Mouse (Mus musculus): ENCODE measurements around the gene F11.

The F11 gene

DNA sequence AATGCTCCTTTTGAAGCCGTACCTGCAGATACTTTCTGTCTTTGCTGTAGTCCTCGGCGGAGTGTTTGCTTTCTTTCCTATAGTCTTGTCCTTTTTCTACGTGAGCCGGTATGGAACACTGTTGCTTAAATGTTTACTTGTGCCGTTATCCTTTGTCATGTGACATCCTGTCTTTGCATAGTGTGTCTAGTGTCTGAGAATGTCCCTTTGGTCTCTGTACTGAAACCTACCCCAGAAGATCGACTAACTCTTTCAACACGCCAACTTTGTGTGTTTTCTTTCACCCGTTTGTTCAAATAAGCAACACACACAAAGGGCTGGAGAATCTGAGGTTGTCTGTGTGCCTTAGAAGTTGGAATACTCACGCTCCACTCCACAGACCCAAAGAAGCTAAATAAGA is at the start of gene F11:
Gene F11, minus strand, starts transcription at position 112 of the 400 bp plus-strand sequence.
- no peak for DNase-seq (ENCODE audit: low spot score)

DNA sequence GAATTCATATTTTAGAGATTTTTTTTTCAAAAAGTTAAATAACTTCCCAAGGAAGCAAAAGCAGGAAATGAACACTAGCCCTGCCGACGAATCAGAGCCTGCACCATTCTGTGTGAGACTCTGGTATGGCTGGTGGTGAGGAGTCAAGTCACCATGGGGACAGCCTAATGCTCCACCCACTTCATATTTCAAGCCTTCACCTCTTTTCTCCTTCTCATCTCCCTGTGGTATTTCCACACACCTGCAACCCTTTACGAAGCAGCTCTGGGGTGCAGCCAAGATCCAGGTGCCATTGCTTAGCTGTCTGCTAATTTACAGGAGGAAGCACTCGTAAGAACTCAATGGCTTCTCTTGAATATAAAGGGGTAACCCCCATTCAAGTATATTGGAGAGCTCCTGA is 49.1 kb upstream of the F11 start:
- DNase-seq (ENCODE audit: low spot score) = no peak

DNA sequence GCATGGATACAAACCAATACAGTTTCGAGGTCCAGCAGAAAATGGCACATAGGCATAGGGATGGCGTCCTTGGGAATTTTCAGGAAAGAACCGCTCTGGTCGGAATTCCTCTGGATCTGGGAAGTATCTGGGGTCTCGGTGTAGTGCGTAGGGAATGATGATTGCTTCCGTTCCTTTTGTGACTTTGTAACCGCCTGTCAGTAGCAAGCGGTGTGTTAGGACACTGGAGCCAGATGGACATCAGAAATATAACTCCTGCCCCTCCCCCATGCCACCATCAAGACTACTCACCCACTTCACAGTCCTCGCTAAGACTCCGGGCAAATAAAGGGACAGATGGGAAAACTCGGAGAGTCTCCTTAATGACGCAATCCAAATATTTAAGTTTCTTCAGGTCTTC is 46.5 kb upstream of the F11 start, which contains the start of gene Gm45753:
Gene Gm45753, minus strand, starts transcription at position 101 of the 400 bp plus-strand sequence.
- no peak for DNase-seq (ENCODE audit: low spot score)

DNA sequence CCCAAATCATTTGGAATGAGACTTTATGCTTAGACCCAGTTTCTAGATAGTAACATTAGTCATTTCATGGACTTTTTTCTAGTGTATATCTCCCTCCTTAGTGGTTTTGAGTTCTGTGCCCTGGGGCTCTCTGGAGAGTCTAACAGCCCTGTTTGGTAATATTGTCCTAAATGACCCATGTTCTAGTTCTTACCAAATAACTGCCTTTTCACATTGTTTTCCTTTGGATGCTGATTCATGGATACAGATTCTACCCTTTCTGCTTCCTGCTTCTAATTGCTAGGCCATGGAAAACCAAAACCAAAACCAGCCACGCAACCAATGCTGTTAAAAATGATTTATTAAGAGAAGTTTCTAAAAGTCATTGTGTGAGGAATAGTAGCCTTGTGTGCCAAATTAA is 43.6 kb upstream of the F11 start:
- no peak for DNase-seq (ENCODE audit: low spot score)

DNA sequence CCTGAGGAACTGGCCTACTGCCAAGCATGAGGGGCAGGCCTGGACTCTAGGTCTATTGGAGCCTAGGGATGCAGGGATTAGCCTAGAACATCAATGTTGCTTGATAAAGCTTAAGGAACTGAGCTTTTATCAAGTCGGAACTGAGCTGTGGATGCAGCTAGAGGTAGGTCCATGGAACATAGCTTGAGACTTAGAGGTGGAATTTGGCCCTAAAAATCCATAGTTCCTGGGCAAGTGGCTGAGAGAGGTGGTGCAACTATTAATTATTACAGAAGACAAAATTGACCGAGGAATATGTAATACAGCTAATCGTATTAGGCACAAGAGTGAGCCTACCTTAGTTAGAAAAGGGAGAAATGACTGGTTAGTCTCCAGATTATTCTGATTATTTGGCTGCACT is 42.5 kb upstream of the F11 start:
- DNase-seq (ENCODE audit: low spot score) = no peak

DNA sequence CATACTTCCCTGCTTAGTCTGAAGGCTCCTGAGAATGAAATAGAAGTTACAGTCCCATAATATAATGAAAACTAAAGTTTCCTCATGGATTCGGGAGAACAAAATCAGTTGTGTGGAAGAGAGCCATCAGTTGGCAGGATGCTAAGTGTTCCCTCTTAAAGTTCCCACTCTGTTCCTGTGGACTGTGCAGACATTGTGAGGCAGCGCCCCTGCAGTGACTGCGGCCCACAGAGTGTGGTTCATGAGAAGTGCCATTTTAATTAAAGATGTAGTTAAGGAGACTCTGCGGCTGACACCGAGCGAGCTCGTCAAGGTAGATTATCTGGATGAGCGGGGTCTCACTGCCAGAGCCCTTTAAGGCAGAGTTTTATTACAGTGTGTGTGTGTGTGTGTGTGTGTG is 40.6 kb upstream of the F11 start:
- DNase-seq (ENCODE audit: low spot score) = no peak

DNA sequence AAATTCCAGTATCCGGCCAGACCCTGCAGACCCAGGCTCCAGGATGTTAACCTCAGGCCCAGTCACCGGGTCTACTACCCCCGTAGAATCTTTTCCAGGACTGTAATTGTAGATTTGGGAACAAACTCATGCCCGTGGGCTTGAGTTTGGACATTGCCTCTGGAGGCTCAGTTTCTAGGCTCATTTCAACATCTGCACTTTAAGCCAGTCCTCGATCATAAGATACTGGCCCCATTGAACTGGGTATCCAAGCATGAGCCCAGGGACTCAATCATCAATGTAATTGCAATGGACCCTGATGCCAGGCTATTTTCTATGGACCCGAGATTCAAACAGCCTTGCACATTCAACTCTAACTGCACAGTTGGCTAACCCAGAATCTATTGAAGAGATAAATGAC is 33.4 kb upstream of the F11 start:
- DNase-seq (ENCODE audit: low spot score) = no peak

DNA sequence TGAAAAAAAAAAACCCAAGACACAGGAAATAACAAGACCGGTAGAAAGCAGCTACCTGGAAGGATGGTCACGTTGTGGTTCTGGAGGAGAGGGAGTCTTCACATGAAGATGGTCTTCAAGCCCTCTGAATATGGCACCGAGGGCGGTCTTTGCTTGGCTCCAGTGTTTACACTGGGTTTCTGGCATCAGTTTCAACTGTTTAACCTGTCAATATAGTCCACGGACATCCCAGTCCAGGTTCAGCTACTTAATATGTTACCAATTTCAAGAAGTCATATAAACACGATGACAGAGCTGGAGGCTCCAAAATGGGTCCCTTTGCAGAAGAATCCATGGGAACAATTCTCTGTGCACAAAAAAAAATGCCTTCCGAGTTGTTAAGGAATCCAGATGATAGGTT is 32.9 kb upstream of the F11 start, which contains the start of gene Klkb1:
Gene Klkb1, minus strand, starts transcription at position 173 of the 400 bp plus-strand sequence.
- no peak for DNase-seq (ENCODE audit: low spot score)

DNA sequence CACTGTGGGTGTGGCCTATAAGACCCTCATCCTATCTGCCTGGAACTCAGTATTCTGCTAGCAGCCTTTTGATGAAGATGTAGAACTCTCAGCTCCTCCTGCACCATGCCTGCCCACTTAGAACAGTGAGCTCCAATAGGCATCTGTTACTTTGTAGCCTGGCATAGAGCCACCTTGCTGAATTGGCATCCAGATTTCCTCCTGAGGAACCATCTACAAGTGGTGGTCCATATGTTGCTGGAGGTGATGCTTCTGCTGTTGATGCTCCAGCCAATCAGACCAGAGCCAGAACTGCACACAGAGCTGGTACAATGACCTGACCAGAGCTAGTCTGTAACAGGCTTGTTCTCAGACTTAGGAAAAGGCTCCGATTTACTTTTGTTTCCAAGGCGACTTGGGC is 30.0 kb upstream of the F11 start:
- peak; percentile 37 for DNase-seq (ENCODE audit: low spot score)

DNA sequence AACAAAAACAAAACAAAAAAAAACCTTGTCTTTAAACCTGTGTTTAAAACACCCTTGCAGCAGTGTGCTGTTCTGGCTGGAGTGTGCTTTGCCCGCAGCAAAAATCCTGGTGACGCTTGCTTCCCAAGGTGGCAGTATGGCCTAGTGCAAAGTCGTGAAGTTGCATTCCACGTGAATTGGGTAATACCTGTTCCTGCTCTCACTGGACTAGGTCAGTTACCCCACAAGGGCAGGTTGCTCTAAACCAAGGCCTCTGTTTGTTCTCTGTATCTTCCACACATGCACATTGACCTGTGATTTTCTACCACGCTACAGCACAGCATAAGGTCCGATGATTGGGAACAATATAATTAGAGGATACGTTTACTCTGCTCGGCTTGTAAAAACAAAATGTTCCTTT is 19.8 kb upstream of the F11 start:
- DNase-seq (ENCODE audit: low spot score) = no peak

DNA sequence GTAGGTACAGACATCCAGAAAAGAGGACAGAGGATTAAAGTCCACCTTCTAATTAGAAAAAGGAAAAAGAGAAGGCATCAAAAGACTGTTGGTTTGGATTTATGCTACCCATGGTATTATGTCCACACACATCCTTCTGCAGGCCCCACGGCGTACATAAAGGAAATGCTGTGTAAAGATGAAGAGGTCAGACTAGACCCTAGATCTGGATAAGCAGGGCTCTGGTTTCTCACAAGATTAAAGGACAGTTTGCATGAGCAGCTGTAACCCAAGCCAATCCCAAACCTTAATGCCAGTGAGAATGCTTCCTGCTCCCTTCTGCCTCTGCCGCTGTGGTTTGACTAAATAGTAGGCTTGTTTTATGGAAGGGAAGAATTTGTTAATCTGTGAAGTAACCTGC is 15.6 kb upstream of the F11 start:
- DNase-seq (ENCODE audit: low spot score) = no peak

DNA sequence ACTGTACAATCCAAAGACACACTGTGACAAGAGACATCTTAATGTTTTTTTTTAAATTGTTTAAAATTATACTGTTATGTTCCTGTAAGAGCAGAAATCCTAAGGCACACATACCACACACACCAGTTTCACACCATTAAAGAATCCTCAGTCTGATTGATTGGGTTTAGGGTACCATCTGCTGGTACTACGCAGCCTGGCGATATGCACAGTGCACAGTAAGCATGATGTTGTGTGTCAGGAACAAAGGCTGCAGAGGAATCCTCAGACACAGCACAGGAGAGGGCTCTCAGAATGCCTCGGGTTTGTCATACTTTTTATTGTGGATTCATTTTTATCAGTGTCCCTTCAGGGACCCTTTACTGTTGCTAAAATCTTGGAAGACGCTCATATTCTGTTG is 12.5 kb upstream of the F11 start:
- no peak for DNase-seq (ENCODE audit: low spot score)

DNA sequence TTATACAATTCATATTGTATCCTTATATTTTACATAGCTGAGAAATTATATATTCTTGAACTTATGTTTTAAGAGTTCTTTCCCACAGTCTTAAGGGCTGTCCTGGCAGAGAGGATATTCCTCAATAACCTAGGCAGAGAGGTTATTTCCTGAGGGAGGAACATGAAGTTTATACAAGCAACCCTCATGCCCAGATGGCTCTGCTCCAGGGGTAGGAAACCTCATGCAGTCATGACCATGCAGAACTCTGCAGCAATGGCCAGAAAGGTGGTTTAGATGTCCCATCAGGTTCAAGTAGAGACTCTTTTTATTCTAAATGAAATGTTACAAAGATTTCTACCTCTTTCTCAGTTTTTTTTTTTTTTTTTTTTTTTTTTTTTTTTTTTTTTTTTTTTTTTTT is 7.2 kb upstream of the F11 start:
- no peak for DNase-seq (ENCODE audit: low spot score)

DNA sequence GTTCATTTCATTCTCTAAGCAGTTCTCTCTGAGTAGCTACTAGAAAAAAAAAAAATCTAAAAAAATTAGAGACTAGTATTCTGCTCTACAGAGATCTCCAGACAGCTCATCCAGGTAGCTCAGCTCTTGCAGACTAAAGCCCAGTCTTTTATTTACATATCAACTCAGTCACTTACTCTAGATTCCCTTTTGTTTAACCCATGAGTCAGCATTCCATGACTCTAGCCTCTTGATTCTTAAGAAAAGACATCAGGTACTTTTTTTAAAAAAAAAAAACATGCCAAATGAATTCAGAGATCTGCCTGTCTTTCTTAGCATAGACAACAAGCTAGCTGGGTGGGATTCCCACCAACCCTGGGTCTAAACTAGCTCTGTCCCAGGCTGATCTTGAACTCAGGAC is 6.7 kb upstream of the F11 start:
- DNase-seq (ENCODE audit: low spot score) = no peak

DNA sequence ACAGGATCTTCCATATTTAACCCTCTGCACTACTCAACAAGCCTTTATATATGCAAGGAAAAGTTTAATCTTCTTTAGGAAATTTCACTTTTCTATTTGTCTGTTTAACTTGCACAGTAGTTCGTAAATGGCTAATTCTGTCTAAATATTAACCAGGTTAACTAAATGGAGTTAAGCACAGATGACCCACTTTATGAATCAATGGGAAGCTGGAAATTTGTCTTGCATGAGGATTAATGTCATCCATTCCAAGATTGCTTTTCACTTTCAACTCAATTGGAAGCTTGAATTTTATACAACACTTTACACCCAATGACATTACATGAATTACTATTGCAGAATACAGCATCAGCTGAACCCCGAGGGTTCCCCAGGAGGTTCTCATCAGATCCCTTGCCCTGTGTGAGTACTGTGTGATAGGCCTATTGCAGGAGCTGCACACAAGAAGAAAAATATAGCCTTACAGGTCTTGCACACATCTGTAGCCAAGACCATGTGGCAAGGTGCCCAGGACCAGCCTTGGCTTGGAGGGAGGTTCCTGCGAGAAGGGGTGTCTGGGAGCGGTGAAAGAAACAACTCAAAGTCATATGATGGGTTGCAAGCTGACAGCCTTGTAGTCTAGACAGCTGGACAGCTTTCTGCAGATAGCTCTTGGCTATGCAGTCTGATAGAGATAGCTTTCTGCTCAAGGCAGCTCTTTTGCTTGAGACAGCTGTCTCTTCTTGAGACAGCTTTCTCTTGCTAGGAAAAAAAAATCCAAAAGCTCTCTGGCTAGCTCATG is 6.0 kb upstream of the F11 start:
- DNase-seq (ENCODE audit: low spot score) = no peak

DNA sequence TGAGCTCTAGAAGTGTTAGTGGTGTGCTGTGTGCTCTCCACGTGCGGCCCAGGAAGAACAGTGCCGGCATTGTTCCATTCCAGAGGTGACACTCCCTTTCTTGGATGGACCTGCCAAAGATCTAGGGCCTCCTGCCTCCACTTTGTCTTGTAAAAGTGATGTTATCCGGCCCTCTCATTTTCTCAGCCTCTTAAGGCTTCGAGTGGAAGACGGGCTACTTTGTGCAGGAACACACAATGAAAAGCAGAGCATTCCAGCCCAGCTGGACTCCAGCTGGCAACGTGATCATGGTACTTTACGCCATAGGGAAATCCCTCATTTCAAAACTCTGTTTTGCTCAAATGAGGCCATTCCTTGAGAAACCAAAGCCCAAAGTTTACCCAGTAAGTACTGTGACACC is 5.2 kb upstream of the F11 start:
- DNase-seq (ENCODE audit: low spot score) = no peak

DNA sequence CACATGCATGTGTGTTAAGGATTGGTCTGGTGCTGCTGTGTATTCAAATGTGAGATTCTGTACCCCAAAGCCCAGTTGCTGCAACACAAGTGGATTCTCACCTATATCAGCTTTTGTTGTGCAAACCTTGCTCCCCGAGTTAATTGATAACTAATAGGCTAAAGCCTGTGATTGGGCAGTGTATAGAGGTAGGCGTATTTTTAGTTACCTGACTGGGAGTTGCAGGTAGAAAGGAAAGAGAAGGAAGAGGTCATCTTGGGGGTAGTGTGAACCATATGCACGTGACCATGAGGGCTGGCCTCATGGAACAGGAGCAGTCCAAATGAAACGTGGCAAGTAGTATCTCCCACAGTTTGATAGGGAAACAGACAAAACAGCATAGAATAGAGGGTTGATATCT is 3.1 kb upstream of the F11 start:
- DNase-seq (ENCODE audit: low spot score) = no peak

DNA sequence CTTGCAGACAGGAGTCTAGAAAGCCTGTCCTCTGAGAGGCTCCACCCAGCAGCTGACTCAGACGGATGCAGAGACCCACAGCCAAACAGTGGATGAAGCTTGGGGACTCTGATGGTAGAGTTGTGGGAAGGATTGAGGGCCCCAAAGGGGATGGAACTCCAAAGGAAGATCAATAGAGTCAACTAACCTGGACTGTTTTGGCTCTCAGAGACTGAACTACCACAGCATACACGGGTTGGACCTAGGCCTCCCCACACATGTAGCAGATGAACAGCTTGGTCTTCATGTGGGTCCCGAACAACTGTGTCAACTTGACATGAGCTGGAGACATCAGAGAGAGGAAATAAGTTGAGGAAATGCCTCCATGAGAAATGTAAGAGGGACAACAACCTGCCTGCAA is 1.0 kb upstream of the F11 start:
- no peak for DNase-seq (ENCODE audit: low spot score)

DNA sequence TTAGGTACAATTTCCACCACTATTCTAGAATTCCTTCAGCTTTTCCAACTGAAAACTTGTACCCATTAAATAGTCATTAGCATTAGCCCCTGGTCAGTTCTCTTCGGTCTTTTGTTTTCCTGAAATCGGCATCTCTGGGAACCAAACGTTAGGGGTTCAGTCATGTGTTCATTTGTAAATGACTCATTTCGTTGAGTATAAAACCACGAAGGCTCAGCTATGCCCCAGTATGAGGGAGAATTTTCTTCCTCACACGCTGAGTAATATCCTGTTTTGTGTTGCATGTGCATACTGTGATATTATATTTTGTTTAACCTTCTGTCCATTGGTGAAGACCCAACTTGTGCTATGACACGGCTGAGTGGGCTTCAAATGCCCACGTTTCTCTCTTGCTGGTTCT is 3.4 kb downstream of the F11 start:
- DNase-seq (ENCODE audit: low spot score) = no peak

DNA sequence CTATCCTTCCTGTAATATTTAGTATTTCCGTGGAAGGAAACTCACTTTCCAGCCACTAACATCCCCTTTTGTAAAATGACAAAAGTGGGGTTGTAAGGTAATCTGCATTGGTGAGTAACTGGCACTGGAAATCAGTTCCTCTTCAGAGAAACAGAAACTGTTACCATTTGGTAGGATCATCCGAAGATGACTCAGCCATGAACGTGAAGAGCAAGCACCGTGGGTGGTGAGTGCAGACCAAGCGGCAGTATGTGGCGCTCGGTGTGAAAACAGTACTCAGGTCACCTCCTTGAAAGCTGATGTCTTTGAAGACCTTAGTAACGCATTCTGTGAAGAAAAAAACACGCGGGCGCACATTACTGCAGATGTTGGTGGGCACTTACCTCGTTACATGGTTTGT is 6.8 kb downstream of the F11 start:
- no peak for DNase-seq (ENCODE audit: low spot score)

DNA sequence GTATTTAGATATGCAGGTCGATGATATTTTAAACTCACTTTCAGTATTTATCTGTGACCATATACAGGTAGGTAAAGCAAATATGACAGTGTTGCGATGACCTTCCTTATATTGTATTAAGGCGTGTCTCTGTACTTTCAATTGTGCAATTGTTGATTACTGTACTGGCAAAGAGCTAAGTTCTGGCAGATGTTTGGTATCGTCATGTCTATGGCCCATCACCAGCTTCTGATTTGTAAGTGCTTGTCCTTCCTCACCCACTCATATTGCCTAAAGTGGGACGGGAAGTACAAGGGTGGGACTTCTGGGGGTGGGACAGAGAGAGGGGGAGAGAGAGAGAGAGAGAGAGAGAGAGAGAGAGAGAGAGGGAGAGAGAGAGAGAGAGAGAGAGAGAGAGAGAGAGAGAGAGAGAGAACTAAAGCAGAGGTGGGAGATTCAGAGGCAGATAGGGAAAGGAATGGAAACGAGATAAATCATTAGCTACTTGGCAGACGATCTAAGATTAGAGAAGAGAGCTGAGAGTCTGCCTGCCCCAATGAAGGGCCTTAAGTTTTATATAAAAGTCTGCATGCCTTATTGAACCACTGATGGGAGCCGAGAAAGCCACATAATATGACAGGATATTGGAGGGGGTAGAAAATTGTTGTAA is 7.5 kb downstream of the F11 start:
- DNase-seq (ENCODE audit: low spot score) = no peak

DNA sequence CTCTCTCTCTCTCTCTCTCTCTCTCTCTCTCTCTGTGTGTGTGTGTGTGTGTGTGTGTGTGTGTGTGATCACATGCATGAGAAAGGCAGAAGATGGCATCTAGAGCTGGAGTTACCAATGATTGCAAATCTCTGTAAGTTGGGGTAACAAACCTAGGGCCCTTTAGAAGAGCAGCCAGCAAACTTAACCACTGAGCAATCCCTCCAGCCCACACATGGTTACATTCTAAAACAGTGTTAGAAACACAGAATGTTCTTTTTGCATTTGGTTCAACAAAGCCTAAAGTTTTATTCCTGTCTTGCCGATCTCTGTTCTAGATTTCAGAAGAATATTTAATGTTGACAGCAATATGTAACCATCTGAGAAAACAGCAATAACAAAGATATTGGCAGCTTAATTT is 8.2 kb downstream of the F11 start:
- no peak for DNase-seq (ENCODE audit: low spot score)

DNA sequence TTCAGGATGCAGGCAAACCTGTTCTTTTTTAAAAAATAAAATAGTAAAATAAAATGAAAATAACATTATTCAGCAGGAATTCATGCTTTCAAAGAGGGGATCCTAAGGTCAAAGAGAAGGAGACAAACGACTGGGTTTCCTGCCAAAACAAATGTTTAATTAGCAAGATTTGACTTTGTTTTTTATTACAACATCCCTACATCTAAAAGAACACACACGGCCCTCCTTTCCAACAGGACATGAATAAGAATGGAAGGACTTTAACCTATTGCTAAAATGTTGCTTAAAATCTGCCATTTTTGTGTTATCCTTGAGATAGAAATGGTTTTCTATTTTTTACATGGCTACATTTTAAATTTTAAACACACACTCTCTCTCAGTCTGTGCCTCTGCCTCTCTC is 8.7 kb downstream of the F11 start:
- DNase-seq (ENCODE audit: low spot score) = no peak

DNA sequence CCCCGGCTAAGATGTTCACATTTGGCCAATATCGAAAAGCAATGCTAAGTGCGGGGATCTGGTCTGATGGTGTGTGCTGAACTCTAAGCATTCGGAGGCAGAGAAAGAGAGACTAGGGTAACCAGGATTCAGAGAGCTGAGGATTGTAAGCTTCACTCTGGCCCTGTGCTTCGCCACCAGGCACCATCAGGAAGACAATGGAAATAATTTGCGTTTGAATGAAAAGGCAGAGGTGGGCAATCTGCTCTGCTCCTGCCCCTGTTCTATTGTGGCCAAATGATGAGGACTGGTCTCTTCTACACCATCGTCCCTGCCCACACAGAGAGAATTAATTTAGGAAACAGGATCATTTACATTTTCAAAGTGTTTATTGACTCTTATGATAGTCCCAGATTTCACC is 15.5 kb downstream of the F11 start:
- DNase-seq (ENCODE audit: low spot score) = no peak
